Mouse (Mus musculus) kidney, embryonic 16.5 days (tissue): ENCODE measurements at regions not wholly inside any gene's neighbourhood (a gene's known extent, or its start where the extent isn't known, plus 50 kb on each side); places are given as distances from the start of the nearest gene placed in this dataset.

Experiments
- ATAC-seq: fragments of 200-750 bp; cut with Nextera tagmentation; 2 replicates; pipeline ENCODE4 v1.8.0; 2017; ENCODE audit warnings: moderate TSS enrichment; ENCODE audit not compliant: low FRiP score, low TSS enrichment
- H3K27ac ChIP-seq: fragments of 300-500 bp; sonication (generic); 2 replicates; pipeline ENCODE4 v1.5.1; 2014; ENCODE audit warnings: low read length
- H3K27me3 ChIP-seq: fragments of 300-500 bp; sonication (generic); 2 replicates; pipeline ENCODE4 v1.6.1; 2014; ENCODE audit warnings: low read length, control low read depth, mixed read lengths; ENCODE audit not compliant: insufficient read depth
- H3K36me3 ChIP-seq: fragments of 300-500 bp; sonication (generic); 2 replicates; pipeline ENCODE4 v1.6.1; 2014; ENCODE audit warnings: low read length, control low read depth, mixed read lengths; ENCODE audit not compliant: insufficient read depth
- H3K4me1 ChIP-seq: fragments of 300-500 bp; sonication (generic); 2 replicates; pipeline ENCODE4 v1.6.1; 2014; ENCODE audit warnings: low read length, control low read depth, mixed read lengths; ENCODE audit not compliant: insufficient read depth
- H3K4me2 ChIP-seq: fragments of 300-500 bp; sonication (generic); replicated peaks from 2 replicates; pipeline ENCODE4 v1.6.1; 2014; ENCODE audit warnings: low read depth, low read length
- H3K4me3 ChIP-seq: fragments of 300-500 bp; sonication (generic); 2 replicates; pipeline ENCODE4 v1.5.1; 2014; ENCODE audit warnings: mild to moderate bottlenecking, low read length
- H3K9ac ChIP-seq: fragments of 300-500 bp; sonication (generic); replicated peaks from 2 replicates; pipeline ENCODE4 v1.6.1; 2014; ENCODE audit warnings: low read length
- H3K9me3 ChIP-seq: fragments of 300-500 bp; sonication (generic); 2 replicates; pipeline ENCODE4 v1.6.1; 2016; ENCODE audit warnings: low read length, control low read depth
- WGBS: fragments of 180-500 bp; shearing (Covaris S2); extraction: QIAGEN DNeasy Blood & Tissue Kit; methylation state at CpG from one replicate; pipeline ENCODE4 v1.1.7; 2014; 5-methylcytosine and 5-hydroxymethylcytosine counted together

DNA sequence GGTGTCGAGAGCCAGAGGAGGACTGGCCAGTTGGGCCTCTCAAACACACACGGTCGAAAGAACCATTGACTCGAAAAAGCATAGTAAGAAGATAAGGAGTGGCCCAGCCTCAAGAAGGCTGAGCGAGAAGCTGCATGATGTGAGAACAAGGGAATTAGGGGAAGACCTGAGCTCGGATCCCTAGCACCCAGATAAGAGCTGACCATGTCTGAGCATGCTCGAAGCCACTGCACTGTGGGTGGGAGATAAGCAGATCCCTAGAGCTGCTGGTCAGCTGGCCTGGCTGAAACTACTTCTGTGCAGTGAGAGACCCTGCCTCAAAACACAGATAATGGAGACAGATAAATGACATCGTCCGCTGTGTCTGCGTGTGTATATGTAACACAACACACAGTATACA is 111.8 kb upstream of the Tmem189 start:
- H3K27ac ChIP-seq: 0 out of 2 replicates have a peak overlapping the region, but pooled peaks have one; percentile 63
- no peaks in the 10 kb centered on the region for H3K36me3 ChIP-seq
- H3K9me3 ChIP-seq: no peaks in the 10 kb centered on the region
- ATAC-seq: no peak
- no peak overlapping the region for H3K9ac ChIP-seq
- 85% methylated on average over 10 of the region's 10 CpGs for WGBS
- no peaks in the 10 kb centered on the region for H3K27me3 ChIP-seq
- no peak overlapping the region for H3K4me3 ChIP-seq
- H3K4me2 ChIP-seq: no peak overlapping the region
- peaks cover 17% of the 10 kb centered on the region for H3K4me1 ChIP-seq

- H3K4me1 ChIP-seq: peaks cover 14% of the 10 kb centered on the region
- H3K27me3 ChIP-seq: no peaks in the 10 kb centered on the region
- H3K27ac ChIP-seq: peak overlapping the region; percentile 63; the same call in 1 of the 2 replicates
- H3K9me3 ChIP-seq: no peaks in the 10 kb centered on the region
- 0 out of 2 replicates have a peak overlapping the region, but pooled peaks have one; percentile 26 for H3K9ac ChIP-seq
- H3K36me3 ChIP-seq: no peaks in the 10 kb centered on the region
- ATAC-seq: no peak
- H3K4me2 ChIP-seq: no peak overlapping the region
- 69% methylated on average over 11 of the region's 11 CpGs for WGBS
- no peak overlapping the region for H3K4me3 ChIP-seq
Observed at GRCm38 (mm10) chr2:167800648-167801245, 111.1 kb upstream of the Tmem189 start.

DNA sequence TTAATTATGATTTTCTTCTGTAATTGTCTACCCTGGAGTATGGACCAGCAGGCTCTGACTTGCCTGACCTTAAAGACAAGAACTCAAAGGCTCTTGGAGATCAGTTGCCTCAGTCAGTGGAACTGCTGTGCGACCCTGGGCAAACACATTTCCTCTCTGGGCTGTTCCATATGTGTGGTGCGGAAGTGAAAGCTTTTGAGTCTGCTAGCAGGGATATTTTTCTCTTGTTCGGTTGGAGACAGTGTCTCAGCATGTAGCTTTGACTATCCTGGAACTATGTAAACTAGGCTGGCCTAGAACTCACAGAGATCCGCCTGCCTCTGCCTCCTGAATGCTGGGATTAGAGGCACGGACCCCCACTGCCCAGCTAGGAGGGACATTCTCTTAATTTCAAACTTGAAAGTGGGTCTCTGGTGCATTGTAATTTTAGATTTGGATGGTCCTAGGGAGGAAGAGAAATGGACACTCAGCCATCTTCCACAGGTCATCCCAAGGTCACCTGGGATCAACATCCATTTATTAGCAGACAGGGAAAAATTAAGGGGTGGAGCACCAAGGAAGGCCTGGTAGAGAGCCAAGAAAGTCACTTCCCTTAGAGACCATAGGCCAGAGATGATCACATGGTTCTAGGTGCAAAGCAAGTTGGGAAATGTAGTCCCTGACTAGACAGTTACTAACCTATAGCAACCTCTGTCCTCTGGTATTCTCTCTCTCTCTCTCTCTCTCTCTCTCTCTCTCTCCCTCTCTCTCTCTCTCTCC is 110.2 kb upstream of the Tmem189 start:
- peaks cover 14% of the 10 kb centered on the region for H3K4me1 ChIP-seq
- no peaks in the 10 kb centered on the region for H3K27me3 ChIP-seq
- no peak overlapping the region for H3K9ac ChIP-seq
- no peaks in the 10 kb centered on the region for H3K9me3 ChIP-seq
- no peak overlapping the region for H3K4me2 ChIP-seq
- ATAC-seq: peak; percentile 52; the same call in 1 of the 2 replicates
- H3K4me3 ChIP-seq: no peak overlapping the region
- H3K36me3 ChIP-seq: no peaks in the 10 kb centered on the region
- H3K27ac ChIP-seq: no peak overlapping the region; the same call in 1 of the 2 replicates
- 86% methylated on average over 5 of the region's 5 CpGs for WGBS

- Histone ChIP-seq H3K27me3 (no peaks in the 10 kb centered on the region), H3K4me3 (no peak overlapping the region), H3K4me2 (no peak overlapping the region), H3K9me3 (no peaks in the 10 kb centered on the region), H3K36me3 (no peaks in the 10 kb centered on the region), H3K4me1 (peaks cover 14% of the 10 kb centered on the region), H3K27ac (no peak overlapping the region; the same call in 1 of the 2 replicates), H3K9ac (no peak overlapping the region)
- 97% methylated on average over 9 of the region's 9 CpGs for WGBS
- ATAC-seq: no peak
Observed at GRCm38 (mm10) chr2:167798969-167799513, 109.4 kb upstream of the Tmem189 start.

DNA sequence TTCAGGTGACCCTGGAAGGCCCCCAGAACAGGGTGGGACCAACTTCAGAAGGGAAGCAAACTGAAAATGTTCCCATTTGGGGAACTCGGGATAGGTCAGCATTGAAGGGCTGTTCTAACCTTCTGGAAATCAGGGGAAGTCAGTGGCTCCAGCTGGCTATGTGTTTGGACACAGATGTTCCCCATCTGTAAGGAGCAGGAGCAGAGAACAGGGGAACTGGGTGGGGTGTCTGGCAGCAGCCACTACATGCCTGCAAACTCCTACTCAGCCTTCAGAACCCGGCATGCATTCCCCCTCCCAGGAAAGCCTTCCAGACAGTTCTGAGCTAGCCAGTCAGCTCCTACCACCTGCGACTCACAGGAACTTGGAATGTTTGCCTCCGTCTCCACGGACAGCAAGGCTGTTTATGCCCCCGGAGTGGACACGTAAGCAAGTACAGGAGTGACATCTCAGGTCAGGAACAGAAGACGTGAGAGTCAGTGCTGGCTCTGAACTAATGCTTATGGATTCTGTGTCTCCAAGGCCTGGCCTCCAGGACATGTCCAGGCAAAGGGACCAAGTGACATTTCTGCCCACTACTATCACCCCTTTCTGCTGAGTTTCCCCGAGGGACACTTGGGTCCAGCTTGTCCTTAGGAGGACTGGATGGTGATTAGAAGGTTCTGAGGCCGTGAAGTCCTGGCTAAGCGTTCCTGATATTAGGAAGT is 108.6 kb upstream of the Tmem189 start:
- H3K36me3 ChIP-seq: no peaks in the 10 kb centered on the region
- ATAC-seq: no peak
- WGBS: 82% methylated on average over 11 of the region's 11 CpGs
- H3K4me2 ChIP-seq: no peak overlapping the region
- H3K9me3 ChIP-seq: no peaks in the 10 kb centered on the region
- peaks cover 14% of the 10 kb centered on the region for H3K4me1 ChIP-seq
- no peak overlapping the region for H3K9ac ChIP-seq
- H3K27me3 ChIP-seq: no peaks in the 10 kb centered on the region
- no peak overlapping the region for H3K4me3 ChIP-seq
- H3K27ac ChIP-seq: no peak overlapping the region

DNA sequence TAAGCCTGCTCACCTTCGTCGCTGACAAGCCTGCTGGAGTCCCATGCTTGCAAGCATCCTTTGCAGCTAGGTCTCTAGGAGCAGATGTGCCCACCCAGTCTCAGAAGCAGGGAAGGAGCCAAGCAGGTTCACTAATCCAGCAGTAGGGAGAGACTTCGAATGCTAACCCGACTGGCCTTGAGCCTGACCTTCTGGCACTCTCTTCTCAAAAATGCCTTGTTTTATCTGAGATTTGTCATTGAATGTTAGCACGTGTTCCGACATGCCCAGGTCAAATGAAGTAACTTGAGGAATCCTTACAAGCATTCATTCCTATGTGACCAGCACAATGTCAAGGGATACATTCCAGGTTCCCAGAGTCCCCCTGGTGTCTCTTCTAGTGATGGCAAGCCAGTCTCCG is 105.9 kb upstream of the Tmem189 start:
- no peak for ATAC-seq
- Histone ChIP-seq H3K4me3 (no peak overlapping the region), H3K36me3 (no peaks in the 10 kb centered on the region), H3K27me3 (no peaks in the 10 kb centered on the region), H3K4me2 (no peak overlapping the region), H3K4me1 (peaks cover 11% of the 10 kb centered on the region), H3K9ac (no peak overlapping the region), H3K27ac (no peak overlapping the region), H3K9me3 (no peaks in the 10 kb centered on the region)
- 87% methylated on average over 7 of the region's 7 CpGs for WGBS

- no peaks in the 10 kb centered on the region for H3K9me3 ChIP-seq
- peaks cover 11% of the 10 kb centered on the region for H3K4me1 ChIP-seq
- H3K4me3 ChIP-seq: no peak overlapping the region
- ATAC-seq: no peak
- H3K9ac ChIP-seq: no peak overlapping the region
- H3K27ac ChIP-seq: no peak overlapping the region
- no peaks in the 10 kb centered on the region for H3K27me3 ChIP-seq
- WGBS: 68% methylated on average over 2 of the region's 2 CpGs
- no peak overlapping the region for H3K4me2 ChIP-seq
- H3K36me3 ChIP-seq: no peaks in the 10 kb centered on the region
Observed at GRCm38 (mm10) chr2:167793916-167794315, 104.3 kb upstream of the Tmem189 start.

DNA sequence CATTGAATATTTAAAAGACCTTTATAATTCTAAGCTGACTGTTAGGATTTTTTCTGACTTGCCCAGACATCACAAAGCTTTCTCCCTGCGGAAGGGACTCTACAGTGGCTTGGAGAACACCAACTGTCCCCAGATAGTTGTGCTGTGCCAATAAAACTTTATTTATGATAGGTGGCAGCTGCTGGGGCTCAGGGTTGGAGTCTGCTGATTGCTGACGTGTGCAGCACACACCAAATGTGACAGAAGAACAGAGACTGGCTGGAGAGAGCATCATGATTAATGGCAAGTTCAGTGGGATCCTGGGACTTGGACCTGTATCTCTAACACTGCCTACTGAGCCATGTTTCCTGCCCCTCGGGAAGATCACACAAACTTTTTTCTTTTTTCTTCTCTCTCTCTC is 103.1 kb upstream of the Tmem189 start:
- ATAC-seq: peak; percentile 69; the same call in 1 of the 2 replicates
- Histone ChIP-seq H3K4me2 (no peak overlapping the region), H3K36me3 (no peaks in the 10 kb centered on the region), H3K4me3 (no peak overlapping the region), H3K27ac (no peak overlapping the region), H3K4me1 (peaks cover 9% of the 10 kb centered on the region; the same call in 1 of the 2 replicates), H3K9ac (no peak overlapping the region), H3K27me3 (no peaks in the 10 kb centered on the region), H3K9me3 (no peaks in the 10 kb centered on the region)
- WGBS: 14% methylated on average over 3 of the region's 3 CpGs

DNA sequence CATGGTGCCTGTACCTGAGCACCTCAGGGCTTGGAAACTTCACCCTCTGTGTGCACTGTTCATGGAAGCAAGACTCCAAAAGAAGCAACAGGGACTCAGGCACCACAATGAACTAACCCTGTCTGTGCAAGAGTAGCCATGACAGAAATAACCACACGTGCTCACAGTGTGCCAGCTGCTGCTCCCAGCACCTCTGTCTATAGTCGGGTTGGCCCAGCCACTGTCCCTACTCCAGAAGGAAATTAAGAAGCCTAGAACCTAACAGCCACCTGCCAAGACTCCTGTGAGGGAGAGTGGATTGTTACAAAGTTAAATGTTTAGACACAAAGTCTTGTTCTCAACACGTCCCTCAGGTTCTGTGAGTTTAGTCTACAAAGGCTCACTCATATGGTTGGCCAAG is 102.7 kb upstream of the Tmem189 start:
- Histone ChIP-seq H3K9ac (no peak overlapping the region), H3K4me3 (no peak overlapping the region), H3K27ac (no peak overlapping the region), H3K4me1 (peaks cover 9% of the 10 kb centered on the region; the same call in 1 of the 2 replicates), H3K9me3 (no peaks in the 10 kb centered on the region), H3K4me2 (no peak overlapping the region), H3K27me3 (no peaks in the 10 kb centered on the region), H3K36me3 (no peaks in the 10 kb centered on the region)
- WGBS: 21% methylated on average over 3 of the region's 3 CpGs
- no peak for ATAC-seq
